Mouse (Mus musculus): ENCODE results near the gene Nop16.

The Nop16 gene

DNA sequence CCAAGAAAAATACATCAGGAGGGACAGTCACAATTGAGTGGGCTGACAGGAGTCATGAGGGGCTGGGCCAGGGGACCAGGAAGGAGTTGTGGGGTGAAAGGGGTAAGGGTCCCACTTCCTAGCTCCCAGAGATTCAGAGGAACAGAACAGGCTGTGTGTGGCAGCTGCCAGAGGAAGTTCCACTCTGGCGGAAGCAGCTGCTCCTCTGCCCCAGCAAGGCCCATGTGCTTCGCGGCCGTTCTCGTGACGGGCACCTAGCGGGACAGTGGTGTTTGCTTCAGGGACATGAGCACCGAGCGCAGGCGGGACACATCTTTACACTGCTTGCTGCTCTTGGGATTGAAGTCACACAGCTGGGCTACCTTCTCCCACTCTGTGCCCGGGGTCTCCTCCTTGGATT, 3.7 kb upstream of the Nop16 start:
- no peak for DNase-seq

GRCm38 (mm10) chr13:54591776-54592356, 2.0 kb upstream of the Nop16 start:
- DNase-seq, result no peak

DNA sequence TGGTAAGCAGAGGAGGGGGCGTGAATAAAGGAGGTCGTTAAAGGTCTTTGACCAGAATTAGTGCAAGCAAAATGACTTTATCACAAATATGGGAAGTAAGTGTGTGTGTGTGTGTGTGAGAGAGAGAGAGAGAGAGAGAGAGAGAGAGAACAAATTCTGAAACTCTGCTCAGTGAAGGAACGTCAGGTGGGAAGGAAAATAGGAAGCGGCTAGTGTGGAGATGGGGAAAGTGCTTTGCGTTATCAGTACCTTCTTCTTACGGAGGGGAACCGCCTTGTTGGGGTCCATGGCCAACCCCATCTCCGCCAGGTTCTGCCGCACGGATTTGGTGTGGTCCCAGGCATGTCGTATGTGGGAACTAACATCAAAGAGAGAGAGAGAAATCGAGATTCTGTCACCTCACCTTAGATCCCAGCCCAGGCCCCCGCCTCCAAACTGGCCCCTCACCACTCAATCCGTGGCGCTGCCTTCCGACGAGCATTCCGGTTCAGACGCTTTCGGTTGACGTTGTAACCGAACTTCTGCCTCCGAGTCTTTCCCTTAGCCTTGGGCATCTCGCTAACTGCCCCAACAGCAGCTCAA, 385 bp downstream of the Nop16 start:
- no peak for DNase-seq

DNA sequence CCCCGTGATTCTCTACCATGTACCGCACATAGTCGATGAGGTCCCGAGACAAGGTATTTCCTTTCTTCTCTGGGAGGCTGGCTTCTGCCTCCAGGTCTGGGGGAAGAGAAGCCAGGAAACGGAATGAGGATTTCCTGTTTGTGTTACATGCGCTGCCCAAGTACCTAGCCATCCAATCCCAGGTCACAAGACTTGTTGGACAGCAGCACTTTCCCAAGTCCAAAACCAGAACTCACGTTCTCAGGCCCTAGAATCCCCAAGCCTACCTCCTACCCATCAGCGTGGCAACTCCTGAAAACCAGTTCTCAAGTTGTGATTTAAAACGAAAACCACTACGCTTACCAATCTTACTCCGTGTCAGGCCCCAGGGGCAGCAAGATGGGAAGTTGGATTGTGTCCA, 4.1 kb downstream of the Nop16 start:
- no peak for DNase-seq

DNA sequence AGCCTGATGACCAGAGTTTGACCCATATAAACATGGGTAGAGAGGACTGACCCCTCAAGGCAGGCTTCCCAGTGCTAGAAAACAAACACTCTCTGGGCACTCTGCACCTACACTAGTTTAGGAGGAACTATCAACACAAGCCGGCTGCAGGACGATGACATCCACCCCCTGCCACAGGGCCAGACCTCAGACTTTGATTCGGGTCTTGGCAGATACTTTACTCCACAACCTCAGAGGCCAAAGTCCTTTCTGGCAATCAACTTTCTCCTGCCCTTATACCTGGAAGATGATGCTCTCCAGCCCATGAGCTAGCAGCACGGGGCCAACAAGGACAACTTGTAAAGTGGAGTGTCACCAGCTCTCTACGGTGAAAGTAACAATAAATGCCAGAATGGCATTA, 7.0 kb downstream of the Nop16 start:
- peak; percentile 85 for DNase-seq

DNA sequence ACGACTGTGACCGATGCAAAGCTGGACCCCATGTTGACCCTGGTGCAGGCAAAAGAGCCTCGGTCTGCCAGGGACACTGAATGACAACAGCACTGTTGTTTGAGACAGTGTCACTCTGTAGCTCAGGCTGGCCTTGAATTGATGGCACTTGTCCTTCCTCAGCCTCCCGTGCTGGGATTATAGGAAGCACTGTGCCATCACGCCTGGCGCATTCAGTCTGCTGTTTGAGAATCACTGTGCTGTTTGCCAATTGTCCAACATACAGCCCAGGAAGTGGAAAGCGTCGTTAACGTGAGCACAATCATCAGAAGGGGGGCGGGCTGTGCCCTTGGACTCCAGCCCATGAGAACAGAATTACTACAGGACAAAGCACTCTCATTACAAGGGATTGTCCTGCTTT, 7.8 kb downstream of the Nop16 start:
- DNase-seq, result no peak

DNA sequence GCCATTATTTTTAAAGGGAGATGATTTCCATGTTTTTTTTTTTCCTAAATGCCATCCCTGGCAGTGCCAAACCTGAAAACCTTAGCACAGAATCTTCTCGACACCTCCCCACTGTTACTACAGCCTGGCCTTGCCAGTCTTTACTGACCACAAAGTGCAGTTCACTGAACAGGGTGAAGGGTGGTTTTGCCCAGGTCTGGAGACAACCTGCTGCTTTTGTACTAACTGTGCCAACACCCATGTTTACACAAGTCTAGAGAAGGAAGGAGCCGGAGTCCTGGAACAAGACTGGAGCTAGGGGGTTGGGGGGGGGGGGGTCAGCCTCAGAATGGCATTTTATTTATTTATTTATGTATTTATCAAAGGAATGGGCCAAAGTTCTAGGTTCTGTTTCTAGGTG, 8.5 kb downstream of the Nop16 start:
- peak; percentile 50 for DNase-seq

DNA sequence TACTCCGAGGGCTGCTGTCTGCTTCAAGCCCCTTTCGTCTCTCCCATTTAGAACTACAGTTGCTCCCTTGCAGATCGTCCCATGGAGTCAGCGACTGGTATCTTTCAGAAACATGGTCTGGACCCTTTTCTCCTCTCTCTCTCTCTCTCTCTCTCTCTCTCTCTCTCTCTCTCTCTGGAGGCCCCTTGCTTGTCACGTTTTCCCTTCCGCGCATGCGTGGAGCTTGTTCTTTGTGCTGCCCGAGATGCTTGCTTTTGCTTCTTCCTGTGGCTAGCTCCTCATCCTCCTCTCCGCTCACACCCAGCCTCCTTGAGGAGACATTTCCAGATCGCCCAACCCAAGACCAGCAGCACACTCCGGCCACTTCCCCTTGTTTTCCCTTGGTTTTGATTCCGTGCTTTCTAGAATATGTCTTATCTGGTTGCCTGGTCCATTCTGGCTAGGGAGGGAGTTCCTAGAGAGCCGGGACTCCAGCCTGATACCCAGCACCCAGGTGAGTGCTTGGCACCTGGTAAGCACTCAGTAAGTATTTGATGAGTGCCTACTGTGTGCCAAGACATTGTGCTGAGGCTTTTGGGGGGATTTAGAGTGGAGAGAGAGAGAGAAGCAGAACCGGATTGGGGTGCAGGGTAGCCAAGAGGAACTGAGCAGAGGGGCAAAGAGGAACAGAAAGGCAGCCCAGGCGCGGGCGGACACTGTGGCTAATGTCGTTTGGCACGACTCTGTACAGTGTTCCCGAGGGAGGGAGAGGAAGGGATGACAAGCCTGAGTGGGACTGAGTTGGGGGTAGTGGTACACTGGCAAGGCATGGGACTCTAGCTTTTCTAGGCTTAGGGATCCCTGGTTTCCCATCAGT, 12.0 kb downstream of the Nop16 start:
- no peak for DNase-seq

GRCm38 (mm10) chr13:54575489-54575888, 14.4 kb downstream of the Nop16 start:
- no peak for DNase-seq

GRCm38 (mm10) chr13:54574854-54575481, 14.9 kb downstream of the Nop16 start, which contains the start of gene Arl10:
TSS of gene Arl10 (plus strand) at chr13:54575015.
- DNase-seq, result peak; percentile 81

DNA sequence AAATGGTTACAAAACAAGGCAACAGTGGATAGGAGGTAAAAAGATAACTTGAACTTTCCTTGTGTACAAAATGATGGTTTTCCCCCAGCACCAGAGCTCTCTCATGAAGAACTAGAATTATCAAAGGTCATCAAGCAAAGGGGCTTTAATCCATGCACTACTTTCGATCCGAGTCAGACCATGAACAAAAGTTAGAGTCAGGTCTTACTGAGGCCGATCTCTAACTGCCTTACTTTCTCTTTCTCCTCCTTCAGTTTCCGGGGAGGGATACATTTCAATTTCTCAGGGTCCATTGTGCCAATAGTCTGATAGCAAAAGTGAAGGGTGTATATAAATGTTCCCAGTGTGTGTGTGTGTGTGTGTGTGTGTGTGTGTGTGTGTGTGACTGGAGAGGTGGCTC, 17.3 kb downstream of the Nop16 start:
- DNase-seq, result no peak

DNA sequence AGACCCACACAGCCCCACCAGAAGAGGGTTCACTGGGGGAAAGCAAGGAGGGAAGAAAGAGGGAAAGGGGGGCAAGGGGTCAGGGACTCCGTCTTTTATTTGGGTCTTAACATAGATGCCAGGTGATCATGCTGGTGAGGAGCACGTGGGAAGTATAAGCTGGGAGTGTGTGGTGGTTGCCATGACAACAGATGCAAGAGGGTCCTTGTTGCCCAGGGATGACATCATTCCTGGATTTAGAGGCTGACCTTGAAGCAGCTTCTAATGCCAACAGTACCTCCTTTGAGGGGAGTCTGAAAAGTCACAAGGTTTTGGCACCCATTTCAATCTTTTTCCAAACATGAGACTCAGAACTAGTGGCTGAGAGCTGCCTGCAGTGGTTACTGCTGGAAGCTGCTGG, 18.3 kb downstream of the Nop16 start:
- DNase-seq, result no peak

GRCm38 (mm10) chr13:54570736-54571135, 19.2 kb downstream of the Nop16 start:
- DNase-seq, result no peak

DNA sequence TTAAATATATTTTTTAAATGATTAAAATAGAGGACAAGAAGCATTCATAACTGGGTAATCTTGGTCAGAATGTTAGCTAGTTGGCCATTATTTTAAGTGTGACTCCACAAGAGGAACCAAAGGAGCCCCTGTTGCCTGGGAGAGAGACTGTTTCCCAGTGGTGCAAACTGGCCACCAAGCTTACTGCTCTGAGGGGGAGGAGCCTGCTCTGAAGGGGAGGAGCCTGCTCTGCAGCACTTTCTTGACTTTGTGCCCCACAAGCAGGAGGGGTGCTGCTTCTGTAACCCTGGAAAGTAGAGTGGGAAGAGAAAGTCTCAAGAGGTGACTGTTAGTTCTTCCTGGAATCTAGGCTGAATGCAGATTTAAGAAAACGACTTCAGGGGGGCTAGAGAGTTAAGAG, 20.6 kb downstream of the Nop16 start:
- DNase-seq, result no peak

- peak; percentile 84 for DNase-seq
Observed at GRCm38 (mm10) chr13:54568380-54568779, 21.5 kb downstream of the Nop16 start.

GRCm38 (mm10) chr13:54565594-54566345, 24.1 kb downstream of the Nop16 start:
- DNase-seq, result peak; percentile 94

- peak; percentile 96 for DNase-seq
Observed at GRCm38 (mm10) chr13:54565201-54565581, 24.7 kb downstream of the Nop16 start, which contains the start of gene 4833439L19Rik. TSS of gene 4833439L19Rik (minus strand) at chr13:54565435.

- peak; percentile 66 for DNase-seq
Observed at GRCm38 (mm10) chr13:54564232-54565200, 25.4 kb downstream of the Nop16 start.

GRCm38 (mm10) chr13:54562562-54562961, 27.3 kb downstream of the Nop16 start:
- DNase-seq, result peak; percentile 98

DNA sequence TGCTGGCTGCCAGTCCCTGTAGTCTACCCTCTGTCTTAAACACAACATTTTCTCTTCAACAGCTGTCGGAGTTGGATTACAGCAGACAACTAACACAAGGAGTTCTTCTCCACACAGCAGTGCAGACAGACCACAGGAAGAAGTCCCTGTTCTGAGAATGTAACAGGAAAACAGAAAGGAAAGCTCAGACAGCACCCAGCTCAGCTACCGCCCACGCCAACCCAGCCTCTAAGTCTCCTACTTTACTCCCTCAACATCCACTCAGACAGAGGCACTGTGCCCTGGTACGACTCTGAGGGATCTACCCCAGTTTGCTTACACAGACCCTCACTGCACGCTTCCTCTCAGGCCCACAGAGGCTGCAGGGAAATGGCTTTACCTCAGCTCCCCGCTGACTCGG, 29.3 kb downstream of the Nop16 start:
- DNase-seq, result peak; percentile 23

DNA sequence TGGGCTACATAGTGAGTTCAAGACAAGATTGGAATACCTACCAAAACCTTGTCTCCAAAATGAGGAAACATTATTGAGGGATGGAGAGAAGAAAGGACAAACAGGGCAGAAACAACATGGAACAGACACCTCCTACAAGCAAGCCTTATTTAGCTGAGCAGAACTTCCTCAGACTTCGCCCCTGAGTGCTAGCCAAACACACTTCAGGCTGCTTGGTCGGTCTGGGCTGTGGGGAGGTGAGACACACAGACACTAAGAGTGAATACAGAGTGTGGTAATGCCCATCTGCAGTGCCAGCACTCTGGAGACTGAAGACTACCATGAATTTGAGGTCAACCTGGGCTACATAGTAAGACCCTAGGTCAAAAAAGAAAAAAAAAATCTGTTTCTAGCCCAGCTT, 30.2 kb downstream of the Nop16 start:
- peak; percentile 64 for DNase-seq

GRCm38 (mm10) chr13:54557652-54558051, 32.2 kb downstream of the Nop16 start:
- peak; percentile 90 for DNase-seq
